In the genomic region with DNA sequence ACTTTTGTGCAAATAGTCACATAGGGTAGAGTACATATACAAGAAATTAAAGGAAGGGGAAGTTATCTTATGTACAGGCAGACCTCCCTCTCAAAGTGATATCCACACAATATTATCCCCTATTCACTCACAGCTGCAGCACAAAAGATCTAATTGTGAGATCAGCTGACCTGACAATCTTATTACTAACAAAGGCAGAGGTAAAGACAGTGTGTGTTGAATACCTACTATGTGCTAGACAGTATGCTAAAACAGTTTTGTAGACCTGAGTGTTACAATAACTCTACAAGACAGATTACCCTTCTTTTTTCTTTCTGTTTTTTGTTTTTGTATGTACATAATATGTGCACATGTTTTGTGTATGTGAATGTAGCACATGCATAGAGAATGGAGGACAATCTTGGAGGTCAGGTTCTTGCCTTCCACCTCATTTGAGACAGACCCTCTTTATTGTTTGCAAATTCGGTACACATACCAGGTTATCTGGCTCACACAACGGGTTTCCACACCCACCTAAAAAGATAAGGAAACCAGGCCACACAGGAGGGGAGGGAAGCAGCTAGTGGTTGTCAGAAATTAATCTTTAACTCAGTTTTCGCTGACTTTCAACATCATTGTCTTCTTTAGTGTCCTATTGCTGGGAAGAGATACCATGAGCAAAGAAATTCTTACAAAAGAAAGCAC, we compare ENCODE assay signal across 28 mouse cellular contexts.
DNase-seq lines count a peak whose midpoint lies in the region; ATAC-seq and TF ChIP-seq lines count a peak whose summit lies in the region.
"Had no signal": no experiment of that assay in that cellular context is flagged by ENCODE, and none has a peak within 500 bp of the region (broad histone marks: within the 10 kb centered on the region; RNA-seq: fewer than 3 reads in every experiment).

No protein-coding gene starts in this region.

- no peak overlapping the region for H3K9ac ChIP-seq in intestine, embryonic 16.5 days (ENCODE audit: low read depth, low read length)
- no peak overlapping the region for H3K9ac ChIP-seq in intestine, postnatal 0 days (ENCODE audit: low read depth, low read length)
- no peak overlapping the region for H3K9ac ChIP-seq in MEL (ENCODE audit: control insufficient read depth, low read depth, low read length, poor library complexity, severe bottlenecking)
- H3K9ac ChIP-seq: embryonic facial prominence, embryonic 13.5 days; embryonic facial prominence, embryonic 15.5 days; forebrain, embryonic 12.5 days had no signal

- peak; percentile 78 for DNase-seq in MEL (ENCODE audit: low read depth, low spot score)
- DNase-seq in c-Kit-positive CD71-positive TER-119-positive erythroid progenitor cells, embryonic 14.5 days (ENCODE audit: low spot score) = peak; percentile 4
- no peak for DNase-seq in thymus, postnatal 0 days (ENCODE audit: low spot score)
- DNase-seq: adrenal gland, adult 8-10 months; adrenal gland, postnatal 14 days; adrenal gland, postnatal 36 days; B cell, adult 2 months; cerebellum, adult 11 months; cerebellum, adult 18-20 months; cerebellum, adult 8-10 months; cerebellum, adult 9-11 months; cerebellum, postnatal 14 days; cerebellum, postnatal 36 days; embryo, embryonic 11 days had no signal

- no peaks in the 10 kb centered on the region for H3K9me3 ChIP-seq in intestine, embryonic 16.5 days (ENCODE audit: control insufficient read depth, low read length)
- no peaks in the 10 kb centered on the region for H3K9me3 ChIP-seq in intestine, postnatal 0 days (ENCODE audit: control insufficient read depth)
- H3K9me3 ChIP-seq in MEL (replicated peaks; ENCODE audit: insufficient read depth, low read length) = no peaks in the 10 kb centered on the region
- H3K9me3 ChIP-seq: embryonic facial prominence, embryonic 15.5 days; G1E had no signal

- TF ChIP-seq EP300 in MEL (IDR thresholded peaks at IDR 0.05; ENCODE audit: low read depth in 1 of 2, low read length in 2 of 2) = peak; percentile 91 to 93

- peak; percentile 55; the same call in 1 of the 2 replicates for ATAC-seq in intestine, embryonic 16.5 days
- ATAC-seq in intestine, postnatal 0 days = no peak
- ATAC-seq: activated CD4-positive, CD25-positive, alpha-beta regulatory T cell, adult 4 months; CD4-positive, CD25-positive, alpha-beta regulatory T cell, adult 4 months; forebrain, embryonic 14.5 days; forebrain, embryonic 16.5 days; Patski had no signal

- no peak overlapping the region for H3K4me3 ChIP-seq in intestine, embryonic 16.5 days (ENCODE audit: low read length)
- no peak overlapping the region for H3K4me3 ChIP-seq in intestine, postnatal 0 days (ENCODE audit: low read depth, low read length)
- no peak overlapping the region for H3K4me3 ChIP-seq in MEL (ENCODE audit: control insufficient read depth in 1 of 2, insufficient read depth in 1 of 2, low read depth in 2 of 2, low read length in 2 of 2)
- H3K4me3 ChIP-seq: embryonic facial prominence, embryonic 13.5 days; embryonic facial prominence, embryonic 15.5 days; erythroblast, embryonic 14.5 days; forebrain, embryonic 10.5 days; forebrain, embryonic 12.5 days had no signal

- TF ChIP-seq RAD21 in MEL (IDR thresholded peaks at IDR 0.05; ENCODE audit: low read depth, low read length) = no peak

- H3K27ac ChIP-seq in intestine, embryonic 16.5 days (ENCODE audit: low read length) = no peak overlapping the region
- no peak overlapping the region for H3K27ac ChIP-seq in intestine, postnatal 0 days (ENCODE audit: low read depth, low read length)
- peak overlapping the region; percentile 54 for H3K27ac ChIP-seq in MEL (ENCODE audit: control insufficient read depth, low read depth, low read length)
- H3K27ac ChIP-seq: embryonic facial prominence, embryonic 13.5 days; embryonic facial prominence, embryonic 15.5 days; forebrain, embryonic 10.5 days; forebrain, embryonic 12.5 days had no signal

- no peak overlapping the region for H3K4me2 ChIP-seq in intestine, embryonic 16.5 days (ENCODE audit: low read depth, low read length)
- no peak overlapping the region for H3K4me2 ChIP-seq in intestine, postnatal 0 days (replicated peaks; ENCODE audit: low read depth)
- H3K4me2 ChIP-seq: embryonic facial prominence, embryonic 13.5 days; embryonic facial prominence, embryonic 15.5 days; forebrain, embryonic 12.5 days had no signal

- WGBS in intestine, embryonic 16.5 days = 43% methylated on average over 3 of the region's 3 CpGs
- WGBS in intestine, postnatal 0 days = 29% methylated on average over 3 of the region's 3 CpGs

- no peaks in the 10 kb centered on the region for H3K36me3 ChIP-seq in intestine, embryonic 16.5 days (ENCODE audit: control insufficient read depth, insufficient read depth, low read length)
- no peaks in the 10 kb centered on the region for H3K36me3 ChIP-seq in intestine, postnatal 0 days (ENCODE audit: control insufficient read depth, insufficient read depth)
- peaks cover 0 to 12% of the 10 kb centered on the region in 2 experiments; a peak in 2 of 4 replicates for H3K36me3 ChIP-seq in MEL (ENCODE audit: control insufficient read depth in 1 of 2, insufficient read depth in 2 of 2, low read length in 2 of 2)
- H3K36me3 ChIP-seq: embryonic facial prominence, embryonic 13.5 days; embryonic facial prominence, embryonic 15.5 days; forebrain, embryonic 10.5 days; forebrain, embryonic 12.5 days; G1E had no signal

- no peaks in the 10 kb centered on the region for H3K27me3 ChIP-seq in intestine, embryonic 16.5 days (replicated peaks; ENCODE audit: control insufficient read depth, insufficient read depth, low read length)
- H3K27me3 ChIP-seq in intestine, postnatal 0 days (replicated peaks; ENCODE audit: control insufficient read depth, insufficient read depth, low read length) = no peaks in the 10 kb centered on the region
- H3K27me3 ChIP-seq in MEL (ENCODE audit: control insufficient read depth in 1 of 2, insufficient read depth in 2 of 2, low read length in 2 of 2) = no peaks in the 10 kb centered on the region
- H3K27me3 ChIP-seq: CH12.LX; embryonic facial prominence, embryonic 13.5 days; embryonic facial prominence, embryonic 15.5 days; forebrain, embryonic 12.5 days had no signal

- no peak for TF ChIP-seq CTCF in intestine, postnatal 0 days (IDR thresholded peaks at IDR 0.05; ENCODE audit: low read depth)
- TF ChIP-seq CTCF in MEL (IDR thresholded peaks at IDR 0.05 in 2 of 3, conservative IDR thresholded peaks at IDR 0.05 in 1 of 3; ENCODE audit: control insufficient read depth in 1 of 3, insufficient read depth in 1 of 3, low read depth in 2 of 3, low read length in 3 of 3, poor library complexity in 1 of 3, severe bottlenecking in 1 of 3) = no peak

- TF ChIP-seq POLR2A in MEL (IDR thresholded peaks at IDR 0.05; ENCODE audit: control insufficient read depth in 1 of 2, insufficient read depth in 1 of 2, low read depth in 1 of 2, low read length in 2 of 2, poor library complexity in 1 of 2) = no peak

- no peaks in the 10 kb centered on the region for H3K4me1 ChIP-seq in intestine, embryonic 16.5 days (ENCODE audit: control insufficient read depth, insufficient read depth, low read length)
- no peaks in the 10 kb centered on the region for H3K4me1 ChIP-seq in intestine, postnatal 0 days (replicated peaks; ENCODE audit: control insufficient read depth, insufficient read depth, low read length)
- H3K4me1 ChIP-seq in MEL (ENCODE audit: control insufficient read depth in 1 of 2, insufficient read depth in 2 of 2, low read length in 2 of 2) = peaks cover 2 to 6% of the 10 kb centered on the region in 2 experiments; a peak in 3 of 4 replicates
- H3K4me1 ChIP-seq: forebrain, embryonic 10.5 days; forebrain, embryonic 12.5 days had no signal

- H3K79me2 ChIP-seq in MEL (ENCODE audit: control insufficient read depth, insufficient read depth, low read length, poor library complexity) = no peaks in the 10 kb centered on the region

TF ChIP-seq in MEL, 35 proteins besides CTCF, POLR2A, EP300 and RAD21 (continues in another document):
- no peak for TF ChIP-seq TBP (IDR thresholded peaks at IDR 0.05; ENCODE audit: low read depth, low read length)
- TF ChIP-seq CHD2 (IDR thresholded peaks at IDR 0.05; ENCODE audit: low read length) = no peak
- no peak for TF ChIP-seq ZMIZ1 (IDR thresholded peaks at IDR 0.05; ENCODE audit: low read depth, low read length)
- no peak for TF ChIP-seq ZNF384 (IDR thresholded peaks at IDR 0.05; ENCODE audit: low read depth, low read length)
- TF ChIP-seq GATA1 (IDR thresholded peaks at IDR 0.05; ENCODE audit: low read depth, low read length) = peak; percentile 96
- peak; percentile 26; the same call in 1 of the 2 replicates for TF ChIP-seq MXI1 (IDR thresholded peaks at IDR 0.05; ENCODE audit: low read depth, low read length)
- peak; percentile 41 for TF ChIP-seq TAL1 (IDR thresholded peaks at IDR 0.05; ENCODE audit: low read length)
- TF ChIP-seq BHLHE40 (IDR thresholded peaks at IDR 0.05; ENCODE audit: borderline replicate concordance, low read depth, low read length) = peak; percentile 17; the same call in 1 of the 2 replicates
- TF ChIP-seq UBTF (IDR thresholded peaks at IDR 0.05; ENCODE audit: borderline replicate concordance, insufficient read depth, low read depth, low read length) = no peak
- peak; percentile 58; the same call in 1 of the 2 replicates for TF ChIP-seq MYC (IDR thresholded peaks at IDR 0.05; ENCODE audit: low read depth, low read length)
- TF ChIP-seq MAFK (IDR thresholded peaks at IDR 0.05; ENCODE audit: borderline replicate concordance, low read depth, low read length) = no peak
- TF ChIP-seq ZKSCAN1 (IDR thresholded peaks at IDR 0.05; ENCODE audit: low read depth, low read length) = peak; percentile 93
- TF ChIP-seq JUND (IDR thresholded peaks at IDR 0.05; ENCODE audit: low read depth, low read length) = no peak
- TF ChIP-seq POLR2AphosphoS2 (IDR thresholded peaks at IDR 0.05; ENCODE audit: low read length) = no peak
- TF ChIP-seq MAX (IDR thresholded peaks at IDR 0.05; ENCODE audit: low read length) = 0 out of 2 replicates have a peak, but pooled peaks have one; percentile 31
- TF ChIP-seq MEF2A (IDR thresholded peaks at IDR 0.05; ENCODE audit: extremely low read depth, insufficient replicate concordance, low read depth, low read length, poor library complexity, severe bottlenecking) = no peak
- TF ChIP-seq ELF1 (IDR thresholded peaks at IDR 0.05; ENCODE audit: low read depth, low read length) = no peak
- peak; percentile 59 for TF ChIP-seq ETS1 (IDR thresholded peaks at IDR 0.05; ENCODE audit: low read depth, low read length)
- TF ChIP-seq CHD1 (IDR thresholded peaks at IDR 0.05; ENCODE audit: low read depth, low read length) = no peak
- TF ChIP-seq USF2 (IDR thresholded peaks at IDR 0.05; ENCODE audit: borderline replicate concordance in 1 of 2, insufficient read depth in 1 of 2, low read depth in 1 of 2, low read length in 2 of 2) = no peak
- peak; percentile 43; the same call in 1 of the 2 replicates for TF ChIP-seq MYB (IDR thresholded peaks at IDR 0.05; ENCODE audit: low read depth, low read length)
- TF ChIP-seq RCOR1 (IDR thresholded peaks at IDR 0.05; ENCODE audit: low read depth, low read length) = peak; percentile 57; the same call in 1 of the 2 replicates
- peak; percentile 94 for TF ChIP-seq TCF12 (IDR thresholded peaks at IDR 0.05; ENCODE audit: low read depth, low read length)
